Mouse (Mus musculus) G1E (cell line): Measurements from ENCODE around the gene Col11a1.

Source experiments
- CTCF ChIP-seq: IDR thresholded peaks from 2 replicates; pipeline ENCODE4 v1.5.1; 2012; ENCODE audit warnings: low read depth, low read length, inconsistent platforms, mixed read lengths
- GATA1 ChIP-seq: IDR thresholded peaks from 2 replicates; pipeline ENCODE4 v1.6.1; 2012; ENCODE audit warnings: borderline replicate concordance, low read length, inconsistent platforms, mixed read lengths
- GATA2 ChIP-seq: IDR thresholded peaks from 2 replicates; pipeline ENCODE4 v1.6.1; 2012; ENCODE audit warnings: low read depth, low read length, inconsistent platforms, borderline replicate concordance
- POLR2AphosphoS5 ChIP-seq: IDR thresholded peaks from 2 replicates; pipeline ENCODE4 v1.6.1; 2012; ENCODE audit warnings: low read depth, low read length, inconsistent platforms; ENCODE audit not compliant: insufficient replicate concordance
- TAL1 ChIP-seq: conservative IDR thresholded peaks from 2 replicates; pipeline ENCODE4 v1.6.1; 2012; ENCODE audit warnings: low read depth, low read length, inconsistent platforms, mixed read lengths

DNA sequence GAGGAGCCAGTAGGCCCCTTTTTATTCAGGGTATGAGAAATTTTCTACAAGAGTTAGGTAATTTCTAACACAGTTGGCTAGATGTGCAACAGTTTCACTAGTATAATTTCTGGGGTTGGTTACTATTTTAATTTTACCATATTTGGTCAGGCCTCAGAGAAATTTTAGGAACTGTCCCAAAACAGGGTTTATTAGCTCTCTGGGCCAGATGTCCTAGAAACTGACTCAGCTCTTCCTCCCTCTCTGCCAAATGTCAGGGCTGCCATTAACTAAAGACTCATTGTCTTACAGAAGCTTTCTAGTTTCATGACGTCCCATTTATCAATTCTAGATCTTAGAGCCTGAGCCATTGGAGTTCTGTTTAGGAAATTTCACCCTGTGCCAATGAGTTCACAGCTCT lies 199.2 kb downstream of the Col11a1 start:
- TF ChIP-seq GATA1, result no peak
- no peak for TF ChIP-seq CTCF
- TF ChIP-seq POLR2AphosphoS5, result no peak
- TF ChIP-seq TAL1, result no peak
- no peak for TF ChIP-seq GATA2
